Mouse (Mus musculus) layer of hippocampus, adult 9-11 months (tissue): Measurements from ENCODE around the gene Tecr.
A peak's percentile ranks its signal among the peaks of the same experiment; 100 is the strongest.

Source experiments
- DNase-seq: peaks from one replicate; pipeline ENCODE4 v3.0.0; 2022

The Tecr gene

GRCm38 (mm10) chr8:83607661-83608397 is at the start of gene Tecr, which contains the start of gene Dnajb1:
Tecr (minus strand) TSS chr8:83607971.
Dnajb1 (plus strand) TSS chr8:83608193.
- DNase-seq: peak; percentile 100

GRCm38 (mm10) chr8:83656484-83657246 is 48.9 kb upstream of the Tecr start:
- DNase-seq: no peak

- DNase-seq: no peak
Measured at GRCm38 (mm10) chr8:83656043-83656442, 48.3 kb upstream of the Tecr start.

- no peak for DNase-seq
Measured at GRCm38 (mm10) chr8:83654725-83655124, 47.0 kb upstream of the Tecr start.

GRCm38 (mm10) chr8:83653662-83654017 is 45.9 kb upstream of the Tecr start:
- DNase-seq: no peak

GRCm38 (mm10) chr8:83652744-83653661 is 45.2 kb upstream of the Tecr start:
- DNase-seq: no peak

GRCm38 (mm10) chr8:83652030-83652743 is 44.4 kb upstream of the Tecr start, which contains the start of gene Gipc1:
Gipc1 (plus strand) TSS chr8:83652677.
- peak; percentile 97 for DNase-seq

GRCm38 (mm10) chr8:83649699-83650098 is 41.9 kb upstream of the Tecr start:
- no peak for DNase-seq

GRCm38 (mm10) chr8:83648031-83648430 is 40.3 kb upstream of the Tecr start:
- DNase-seq: no peak

- no peak for DNase-seq
Measured at GRCm38 (mm10) chr8:83647511-83647910, 39.7 kb upstream of the Tecr start.

- no peak for DNase-seq
Measured at GRCm38 (mm10) chr8:83639649-83640048, 31.9 kb upstream of the Tecr start.

GRCm38 (mm10) chr8:83638856-83639255 is 31.1 kb upstream of the Tecr start:
- DNase-seq: no peak

- DNase-seq: no peak
Measured at GRCm38 (mm10) chr8:83632083-83632707, 24.4 kb upstream of the Tecr start.

GRCm38 (mm10) chr8:83625676-83626299 is 18.0 kb upstream of the Tecr start:
- no peak for DNase-seq

- DNase-seq: no peak
Measured at GRCm38 (mm10) chr8:83624739-83625138, 17.0 kb upstream of the Tecr start.

GRCm38 (mm10) chr8:83623549-83623948 is 15.8 kb upstream of the Tecr start:
- DNase-seq: no peak

- peak; percentile 93 for DNase-seq
Measured at GRCm38 (mm10) chr8:83622389-83622989, 14.7 kb upstream of the Tecr start.

GRCm38 (mm10) chr8:83621691-83622388 is 14.1 kb upstream of the Tecr start:
- DNase-seq: no peak

- no peak for DNase-seq
Measured at GRCm38 (mm10) chr8:83619568-83620285, 12.0 kb upstream of the Tecr start.

GRCm38 (mm10) chr8:83618566-83618965 is 10.8 kb upstream of the Tecr start:
- no peak for DNase-seq
